Comparison of ENCODE assay signal across 10 mouse cellular contexts in the genomic region with DNA sequence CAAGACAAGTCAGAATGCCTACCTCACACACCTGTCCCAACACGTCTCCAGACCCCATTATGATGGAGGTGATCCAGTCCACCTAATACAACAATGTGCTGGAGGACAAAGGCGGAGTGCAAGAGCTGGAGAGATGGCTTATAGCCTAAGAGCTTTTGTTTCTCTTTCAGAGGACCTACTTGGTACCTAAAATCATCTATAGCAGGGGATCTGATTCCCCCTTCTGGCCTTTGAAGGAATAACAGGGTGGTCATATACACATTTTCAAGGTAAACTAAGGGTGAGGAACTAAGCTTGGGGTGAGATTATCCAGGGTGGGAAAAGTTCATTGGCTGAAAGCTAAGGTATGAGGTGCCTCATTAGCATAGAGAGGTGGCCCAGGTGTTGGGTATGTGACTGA. TPM values are rescaled to one million over a fixed set of nuclear protein-coding genes. Genes with fewer than 3 reads are reported as not detected.
DNase-seq lines count a peak whose midpoint lies in the region; ATAC-seq and TF ChIP-seq lines count a peak whose summit lies in the region.
"Had no signal": no experiment of that assay in that cellular context is flagged by ENCODE, and none has a peak within 500 bp of the region (broad histone marks: within the 10 kb centered on the region; RNA-seq: fewer than 3 reads in every experiment).

No protein-coding gene starts in this region.

- H3K27ac ChIP-seq in heart, postnatal 0 days (ENCODE audit: low read depth): no peak overlapping the region
- H3K27ac ChIP-seq in CH12.LX (ENCODE audit: insufficient read depth, low read depth): no peak overlapping the region
- H3K27ac ChIP-seq in kidney, embryonic 16.5 days (ENCODE audit: low read length): no peak overlapping the region
- H3K27ac ChIP-seq in midbrain, embryonic 15.5 days: no peak overlapping the region
- H3K27ac ChIP-seq: heart, embryonic 15.5 days had no signal

- no peak; the same call in 1 of the 2 replicates for ATAC-seq in heart, postnatal 0 days (ENCODE audit: insufficient read depth, low read depth)
- peak; percentile 63; the same call in 1 of the 2 replicates for ATAC-seq in kidney, embryonic 16.5 days (ENCODE audit: low FRiP score, low TSS enrichment)
- ATAC-seq in midbrain, embryonic 15.5 days (replicated peaks): peak; percentile 48
- no peak for ATAC-seq in activated CD4-positive, CD25-positive, alpha-beta regulatory T cell, adult 4 months

- no peaks in the 10 kb centered on the region for H3K36me3 ChIP-seq in heart, postnatal 0 days (replicated peaks; ENCODE audit: control insufficient read depth, insufficient read depth, low read length)
- no peaks in the 10 kb centered on the region for H3K36me3 ChIP-seq in CH12.LX (replicated peaks in 1 of 2; ENCODE audit: control insufficient read depth in 1 of 2, insufficient read depth in 1 of 2, low read length in 1 of 2)
- H3K36me3 ChIP-seq in kidney, embryonic 16.5 days (ENCODE audit: insufficient read depth, low read length): no peaks in the 10 kb centered on the region
- H3K36me3 ChIP-seq in midbrain, embryonic 15.5 days (replicated peaks): no peaks in the 10 kb centered on the region
- H3K36me3 ChIP-seq: heart, embryonic 15.5 days had no signal

- in situ Hi-C loops in CH12.LX (cut with MboI; ENCODE audit: low pct_ligation_motif_present, low pct_unique_long_range_greater_than_20kb, low sequenced_read_pairs): no loop called here

- no peaks in the 10 kb centered on the region for H3K27me3 ChIP-seq in heart, postnatal 0 days (ENCODE audit: control insufficient read depth, insufficient read depth, low read length)
- H3K27me3 ChIP-seq in CH12.LX (replicated peaks): peaks cover 6% of the 10 kb centered on the region
- H3K27me3 ChIP-seq in kidney, embryonic 16.5 days (ENCODE audit: insufficient read depth, low read length): no peaks in the 10 kb centered on the region
- H3K27me3 ChIP-seq in midbrain, embryonic 15.5 days (replicated peaks): no peaks in the 10 kb centered on the region
- H3K27me3 ChIP-seq: heart, embryonic 15.5 days had no signal

- H3K4me1 ChIP-seq in heart, postnatal 0 days (ENCODE audit: control insufficient read depth, insufficient read depth): no peaks in the 10 kb centered on the region
- H3K4me1 ChIP-seq in CH12.LX (ENCODE audit: control insufficient read depth in 1 of 2, insufficient read depth in 2 of 2): no peaks in the 10 kb centered on the region
- H3K4me1 ChIP-seq in kidney, embryonic 16.5 days (ENCODE audit: insufficient read depth, low read length): no peaks in the 10 kb centered on the region
- H3K4me1 ChIP-seq in midbrain, embryonic 15.5 days: no peaks in the 10 kb centered on the region
- H3K4me1 ChIP-seq: heart, embryonic 15.5 days had no signal

- peak; percentile 45 for DNase-seq in heart, postnatal 0 days (ENCODE audit: low spot score)
- no peak for DNase-seq in heart, postnatal 36 days
- DNase-seq in CH12.LX (ENCODE audit: extremely low read depth): peak; percentile 35
- peak; percentile 41 for DNase-seq in cerebellum, postnatal 14 days
- no peak for DNase-seq in thymus, postnatal 36 days

- TF ChIP-seq RAD21 in CH12.LX (IDR thresholded peaks at IDR 0.05; ENCODE audit: low read depth, low read length): peak; percentile 65

- H3K4me2 ChIP-seq in heart, postnatal 0 days (ENCODE audit: low read depth, low read length): no peak overlapping the region
- no peak overlapping the region for H3K4me2 ChIP-seq in CH12.LX (ENCODE audit: insufficient read depth, low read depth, poor library complexity, severe bottlenecking)
- no peak overlapping the region for H3K4me2 ChIP-seq in kidney, embryonic 16.5 days (replicated peaks; ENCODE audit: low read depth, low read length)
- no peak overlapping the region for H3K4me2 ChIP-seq in midbrain, embryonic 15.5 days
- H3K4me2 ChIP-seq: heart, embryonic 15.5 days had no signal

- TF ChIP-seq EP300 in heart, postnatal 0 days (IDR thresholded peaks at IDR 0.05; ENCODE audit: low read depth): no peak
- TF ChIP-seq EP300 in CH12.LX (IDR thresholded peaks at IDR 0.05; ENCODE audit: low read length): no peak

- H3K9ac ChIP-seq in heart, postnatal 0 days (replicated peaks; ENCODE audit: low read depth, low read length): no peak overlapping the region
- H3K9ac ChIP-seq in CH12.LX (ENCODE audit: insufficient read depth, low read depth): no peak overlapping the region
- no peak overlapping the region for H3K9ac ChIP-seq in kidney, embryonic 16.5 days (replicated peaks; ENCODE audit: low read length)
- no peak overlapping the region for H3K9ac ChIP-seq in midbrain, embryonic 15.5 days
- H3K9ac ChIP-seq: heart, embryonic 15.5 days had no signal

- 53% methylated on average over 2 of the region's 2 CpGs for WGBS in heart, postnatal 0 days
- 50% methylated on average over 2 of the region's 2 CpGs for WGBS in kidney, embryonic 16.5 days
- WGBS in midbrain, embryonic 15.5 days: 52% methylated on average over 2 of the region's 2 CpGs

- intact Hi-C loops in heart, postnatal 36 days (cut with DNase I): loop anchor here (1.0 to 10.0 kb wide), 3 partner anchors 91 to 696 kb away; no protein-coding TSS in a partner anchor

- H3K79me2 ChIP-seq in CH12.LX (replicated peaks; ENCODE audit: control insufficient read depth, extremely low read depth, insufficient read depth, poor library complexity, severe bottlenecking): no peaks in the 10 kb centered on the region

- TF ChIP-seq CTCF in heart, postnatal 0 days (IDR thresholded peaks at IDR 0.05; ENCODE audit: low read depth): peak; percentile 73
- TF ChIP-seq CTCF in CH12.LX (conservative IDR thresholded peaks at IDR 0.05 in 1 of 2, IDR thresholded peaks at IDR 0.05 in 1 of 2; ENCODE audit: low read depth in 2 of 2, low read length in 2 of 2): peak; percentile 48 to 58; a peak in 3 of 4 replicates

- TF ChIP-seq POLR2A in CH12.LX (IDR thresholded peaks at IDR 0.05; ENCODE audit: low read depth, low read length): no peak

- dilution Hi-C loops in CH12.LX (cut with MboI; ENCODE audit: extremely low pct_ligation_motif_present, extremely low pct_unique_long_range_greater_than_20kb, low sequenced_read_pairs): no loop called here

- H3K4me3 ChIP-seq in heart, postnatal 0 days (ENCODE audit: low read depth, low read length): no peak overlapping the region
- no peak overlapping the region for H3K4me3 ChIP-seq in CH12.LX (replicated peaks in 1 of 3; ENCODE audit: low read depth in 2 of 3, low read length in 2 of 3, poor library complexity in 1 of 3)
- no peak overlapping the region for H3K4me3 ChIP-seq in kidney, embryonic 16.5 days (ENCODE audit: low read length)
- H3K4me3 ChIP-seq in midbrain, embryonic 15.5 days: no peak overlapping the region
- H3K4me3 ChIP-seq: heart, embryonic 15.5 days had no signal

- no peaks in the 10 kb centered on the region for H3K9me3 ChIP-seq in heart, postnatal 0 days (replicated peaks; ENCODE audit: control insufficient read depth, low read length)
- no peaks in the 10 kb centered on the region for H3K9me3 ChIP-seq in CH12.LX (replicated peaks; ENCODE audit: low read length)
- H3K9me3 ChIP-seq in kidney, embryonic 16.5 days (ENCODE audit: low read length): no peaks in the 10 kb centered on the region
- no peaks in the 10 kb centered on the region for H3K9me3 ChIP-seq in midbrain, embryonic 15.5 days
- H3K9me3 ChIP-seq: heart, embryonic 15.5 days had no signal

TF ChIP-seq in CH12.LX, 34 proteins besides CTCF, POLR2A, EP300 and RAD21:
- TF ChIP-seq TCF12 (IDR thresholded peaks at IDR 0.05; ENCODE audit: low read depth, low read length): no peak
- TF ChIP-seq MYC (IDR thresholded peaks at IDR 0.05; ENCODE audit: low read depth, low read length): no peak
- TF ChIP-seq RCOR1 (conservative IDR thresholded peaks at IDR 0.05; ENCODE audit: low read depth, low read length): no peak
- TF ChIP-seq SMC3 (IDR thresholded peaks at IDR 0.05; ENCODE audit: low read depth, low read length): peak; percentile 44

RNA-seq across cellular contexts. Expression of a gene that starts 19.4 kb away (rescaled TPM):
- not detected in 2 replicates for total RNA-seq in heart, postnatal 0 days (2014; rRNA removed; ENCODE audit: low replicate concordance)
- polyA plus RNA-seq in heart, postnatal 0 days (2015; fragmentation: Nextera tagmentation; extraction: Ambion mirVana): not detected in 2 replicates
- total RNA-seq in heart, postnatal 36 days (2021): not detected
- not detected in 2 replicates for total RNA-seq in CH12.LX (2012; rRNA removed)
- total RNA-seq in CH12.LX (2014; rRNA removed): 0.15 TPM in 1 of 2 replicates, not detected in the other
- 0.17 and 0.25 TPM in 2 replicates for polyA plus RNA-seq in CH12.LX (2012; ENCODE audit: insufficient read length, low read depth)
- not detected in 2 replicates for polyA plus RNA-seq in kidney, embryonic 16.5 days (2015; fragmentation: Nextera tagmentation; extraction: Ambion mirVana)
- not detected in 2 replicates for polyA plus RNA-seq in midbrain, embryonic 15.5 days (2015; fragmentation: Nextera tagmentation; extraction: Ambion mirVana)
- not detected for polyA plus RNA-seq in activated CD4-positive, CD25-positive, alpha-beta regulatory T cell, adult 4 months (2017; shearing (Covaris generic))
- total RNA-seq: adrenal gland, adult 18-20 months had no signal
- polyA plus RNA-seq: heart, embryonic 15.5 days had no signal

RNA-seq across cellular contexts. Expression of a gene that starts 27.9 kb away (rescaled TPM):
- total RNA-seq in heart, postnatal 0 days (2014; rRNA removed; ENCODE audit: low replicate concordance): 12.3 and 29.2 TPM in 2 replicates
- polyA plus RNA-seq in heart, postnatal 0 days (2015; fragmentation: Nextera tagmentation; extraction: Ambion mirVana): 2.6 TPM in 2 replicates
- total RNA-seq in heart, postnatal 36 days (2021): 1 to 10 TPM; 7.9 to 9.2 TPM
- total RNA-seq in CH12.LX (2012; rRNA removed): not detected in 2 replicates
- 0.07 TPM in 1 of 2 replicates, not detected in the other for total RNA-seq in CH12.LX (2014; rRNA removed)
- polyA plus RNA-seq in CH12.LX (2012; ENCODE audit: insufficient read length, low read depth): 0.76 and 1.0 TPM in 2 replicates
- 13.7 and 15.9 TPM in 2 replicates for polyA plus RNA-seq in kidney, embryonic 16.5 days (2015; fragmentation: Nextera tagmentation; extraction: Ambion mirVana)
- 21.9 and 22.9 TPM in 2 replicates for polyA plus RNA-seq in midbrain, embryonic 15.5 days (2015; fragmentation: Nextera tagmentation; extraction: Ambion mirVana)
- under 1 TPM; 0.29 to 0.52 TPM for polyA plus RNA-seq in activated CD4-positive, CD25-positive, alpha-beta regulatory T cell, adult 4 months (2017; shearing (Covaris generic))

Comparison
In these comparisons a context has a peak if more than half of its experiments do, and no peak if none do; other contexts are left out.
1. DNase-seq: peak in heart, postnatal 0 days (single experiment), CH12.LX (single experiment) and cerebellum, postnatal 14 days (2 of 2); none in heart, postnatal 36 days (0 of 2) and thymus, postnatal 36 days (0 of 2).
2. ATAC-seq: peak in kidney, embryonic 16.5 days (single experiment) and midbrain, embryonic 15.5 days (single experiment); none in heart, postnatal 0 days (single experiment) and activated CD4-positive, CD25-positive, alpha-beta regulatory T cell, adult 4 months (single experiment).